Mouse (Mus musculus) liver, embryonic 15.5 days (tissue): Measurements from ENCODE around the gene Dcaf12. TPM values are rescaled to one million over a fixed set of nuclear protein-coding genes. Genes with fewer than 3 reads are reported as not detected.

Experiments
- polyA plus RNA-seq: library from polyadenylated mRNA; unstranded; fragments of >200 nt; fragmentation: Nextera tagmentation; extraction: Ambion mirVana; gene quantifications from 2 replicates; pipeline ENCODE4 v1.2.1, GENCODE M21; 2015

The Dcaf12 gene
- polyA plus RNA-seq, 1 experiment from 2014 or later, result 75.9 TPM

Other genes with a start within 250 kb of the Dcaf12 start
- gene Aqp3, start 216.7 kb downstream of the Dcaf12 start, polyA plus RNA-seq, result 12.3 and 12.8 TPM in 2 replicates
- gene Nol6, start 190.4 kb downstream of the Dcaf12 start, polyA plus RNA-seq, result 9.2 and 9.7 TPM in 2 replicates
- 45.4 and 47.8 TPM in 2 replicates for gene Ube2r2, start 179.1 kb downstream of the Dcaf12 start, polyA plus RNA-seq
- gene Ubap2, start 39.7 kb downstream of the Dcaf12 start, polyA plus RNA-seq, result 22.9 and 25.0 TPM in 2 replicates
- 32.4 and 34.2 TPM in 2 replicates for gene Ubap1, start 34.1 kb upstream of the Dcaf12 start, polyA plus RNA-seq
- 5.3 and 5.5 TPM in 2 replicates for gene Kif24, start 150.0 kb upstream of the Dcaf12 start, polyA plus RNA-seq
- 20.2 and 22.3 TPM in 2 replicates for gene Nudt2, start 150.3 kb upstream of the Dcaf12 start, polyA plus RNA-seq
- 1.3 and 1.5 TPM in 2 replicates for gene AI464131, start 188.2 kb upstream of the Dcaf12 start, polyA plus RNA-seq
- gene 1110017D15Rik, start 202.4 kb upstream of the Dcaf12 start, polyA plus RNA-seq, result not detected in 2 replicates